Mouse (Mus musculus) myocyte (in vitro differentiated cells): ENCODE measurements at regions not wholly inside any gene's neighbourhood (a gene's known extent, or its start where the extent isn't known, plus 50 kb on each side); places are given as distances from the start of the nearest gene placed in this dataset.

Source experiments
- MYOG ChIP-seq, 3 experiments: IDR thresholded peaks; one replicate each; pipeline ENCODE4 v1.6.1; 2011; ENCODE audit warnings: control low read depth in 2 of 3, low read depth in 2 of 3, mild to moderate bottlenecking in 2 of 3; ENCODE audit not compliant: insufficient read length in 2 of 3, control insufficient read depth in 1 of 3, insufficient read depth in 1 of 3
- POLR2A ChIP-seq: IDR thresholded peaks from one replicate; pipeline ENCODE4 v1.6.1; 2011; ENCODE audit warnings: low read depth, mild to moderate bottlenecking, control low read depth, moderate library complexity; ENCODE audit not compliant: insufficient read length
- SRF ChIP-seq: IDR thresholded peaks from one replicate; pipeline ENCODE4 v1.6.1; 2011; ENCODE audit warnings: low read depth; ENCODE audit not compliant: control insufficient read depth, insufficient read length

DNA sequence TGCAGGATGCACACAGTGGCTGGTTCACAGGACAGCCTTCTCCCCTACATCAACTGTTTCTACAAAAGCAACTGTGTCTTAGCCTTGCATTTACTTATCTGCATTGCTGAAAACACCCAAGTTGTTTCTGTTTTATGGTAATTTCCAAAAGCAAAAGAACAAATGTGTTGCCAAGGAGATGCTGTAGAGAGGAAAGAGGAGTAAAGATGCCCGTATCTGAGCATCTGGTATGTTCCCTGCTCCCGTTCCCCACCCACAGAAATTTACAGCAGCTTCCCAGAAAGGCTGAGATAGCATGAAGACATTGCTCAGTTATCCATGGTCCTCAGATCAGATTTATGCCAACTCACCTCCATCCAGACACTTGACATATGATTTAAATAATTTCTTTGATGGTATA, 104.5 kb upstream of the Npy2r start:
- no peak for TF ChIP-seq POLR2A
- TF ChIP-seq MYOG (IDR thresholded peaks at IDR 0.05; ENCODE audit: control insufficient read depth in 1 of 3, insufficient read depth in 1 of 3, insufficient read length in 2 of 3, low read depth in 2 of 3) = no peak
- TF ChIP-seq SRF = no peak
